Mouse (Mus musculus) MEL (cell line): ENCODE measurements around the gene Asna1.
A peak's percentile ranks its signal among the peaks of the same experiment; 100 is the strongest.

Experiments used
- CTCF ChIP-seq, 3 experiments: IDR thresholded peaks in 2 of 3; conservative IDR thresholded peaks in 1 of 3; 2 replicates each; pipeline ENCODE4 v1.5.1; 2011 to 2012; ENCODE audit warnings: low read length in 3 of 3, low read depth in 2 of 3, mild to moderate bottlenecking in 2 of 3, improper control_type of control experiment in 1 of 3, inconsistent platforms in 1 of 3, mixed read lengths in 1 of 3, moderate library complexity in 1 of 3; ENCODE audit not compliant: control insufficient read depth in 1 of 3, insufficient read depth in 1 of 3, poor library complexity in 1 of 3, severe bottlenecking in 1 of 3
- HCFC1 ChIP-seq: IDR thresholded peaks from 2 replicates; pipeline ENCODE4 v1.6.1; 2012; ENCODE audit warnings: low read depth, mild to moderate bottlenecking, inconsistent platforms, low read length, improper control_type of control experiment, moderate library complexity
- RCOR1 ChIP-seq: IDR thresholded peaks from 2 replicates; pipeline ENCODE4 v1.6.1; 2012; ENCODE audit warnings: low read depth, mild to moderate bottlenecking, inconsistent platforms, low read length, improper control_type of control experiment

DNA sequence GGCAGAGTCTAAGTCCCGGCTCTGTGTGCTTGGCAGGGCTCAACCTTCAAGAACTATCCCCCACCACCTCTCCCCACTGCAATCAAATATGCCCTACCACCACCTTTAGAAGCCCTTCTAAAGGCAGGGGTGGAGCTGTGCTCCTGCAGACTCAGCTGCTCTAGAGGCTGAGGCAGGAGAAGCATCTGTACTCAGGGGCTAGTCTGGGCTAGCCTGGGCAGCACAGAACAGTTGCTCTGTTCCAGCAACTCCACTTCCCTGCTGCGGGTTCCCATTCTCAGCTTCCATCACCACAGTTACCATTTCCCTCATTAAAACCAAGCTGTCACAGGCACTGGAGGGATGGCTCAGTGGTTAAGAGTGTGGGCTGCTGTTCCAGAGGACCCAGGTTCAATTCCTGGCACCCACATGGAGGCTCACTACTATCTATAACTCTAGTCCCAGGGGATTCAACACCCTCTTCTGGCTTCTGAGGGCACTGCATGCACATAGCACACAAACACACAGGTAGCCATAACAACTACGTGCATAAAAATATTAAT is 3.5 kb downstream of the Asna1 start:
- peak in 2 of 3 experiments; percentile 6 to 15; a peak in 1 of 6 replicates for TF ChIP-seq CTCF (IDR thresholded peaks at IDR 0.05 in 2 of 3, conservative IDR thresholded peaks at IDR 0.05 in 1 of 3; ENCODE audit: control insufficient read depth in 1 of 3, insufficient read depth in 1 of 3, low read depth in 2 of 3, low read length in 3 of 3, poor library complexity in 1 of 3, severe bottlenecking in 1 of 3)
- no peak for TF ChIP-seq RCOR1
- no peak for TF ChIP-seq HCFC1
